Mouse (Mus musculus) 3134 (cell line): Measurements from ENCODE around the gene Zg16.
A peak's percentile ranks its signal among the peaks of the same experiment; 100 is the strongest.

Experiments
- DNase-seq: peaks from one replicate; pipeline ENCODE4 v3.0.0-alpha.2; 2011; ENCODE audit warnings: low spot score; ENCODE audit not compliant: insufficient read length; ENCODE audit errors: extremely low read depth

Zg16 gene

DNA sequence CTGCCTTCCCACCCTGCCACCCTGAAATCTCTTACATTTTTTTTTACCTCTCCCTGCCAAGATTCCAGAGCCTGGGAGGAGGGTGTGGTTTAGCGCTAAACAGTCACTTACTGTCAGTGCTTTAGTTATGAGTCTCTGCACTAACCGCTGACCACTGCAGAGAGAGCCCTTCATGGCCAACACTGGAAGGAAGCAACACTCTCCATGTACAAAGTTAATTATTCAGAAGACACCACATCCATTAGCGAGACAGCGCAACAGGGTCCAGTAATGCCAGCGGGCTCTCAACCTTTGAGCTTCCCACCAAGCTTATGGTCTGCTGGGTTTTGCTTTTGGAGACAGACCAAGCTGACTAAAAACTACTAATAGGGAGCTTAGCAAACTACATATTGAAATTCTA lies 10.9 kb downstream of the Zg16 start:
- DNase-seq: peak; percentile 49

DNA sequence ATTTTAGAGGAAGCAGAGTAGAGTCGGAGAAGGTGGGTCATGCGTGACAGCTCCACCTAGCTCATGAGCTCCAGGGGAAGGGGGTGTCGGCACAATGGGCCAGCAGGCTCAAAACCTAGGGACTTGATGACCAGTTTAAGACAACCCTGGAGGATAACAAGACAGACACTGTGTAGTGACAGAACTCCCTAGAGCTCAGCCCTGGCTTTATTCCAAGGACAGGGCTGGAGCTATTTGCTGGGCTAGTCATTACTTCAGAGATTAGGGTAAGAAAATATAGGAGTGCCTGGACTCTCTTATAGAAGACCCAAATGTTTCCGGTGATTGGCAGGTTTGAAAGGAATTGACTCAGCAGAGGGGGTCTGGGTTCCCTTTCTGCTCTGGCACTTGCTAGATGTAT lies 13.9 kb downstream of the Zg16 start:
- DNase-seq: no peak

DNA sequence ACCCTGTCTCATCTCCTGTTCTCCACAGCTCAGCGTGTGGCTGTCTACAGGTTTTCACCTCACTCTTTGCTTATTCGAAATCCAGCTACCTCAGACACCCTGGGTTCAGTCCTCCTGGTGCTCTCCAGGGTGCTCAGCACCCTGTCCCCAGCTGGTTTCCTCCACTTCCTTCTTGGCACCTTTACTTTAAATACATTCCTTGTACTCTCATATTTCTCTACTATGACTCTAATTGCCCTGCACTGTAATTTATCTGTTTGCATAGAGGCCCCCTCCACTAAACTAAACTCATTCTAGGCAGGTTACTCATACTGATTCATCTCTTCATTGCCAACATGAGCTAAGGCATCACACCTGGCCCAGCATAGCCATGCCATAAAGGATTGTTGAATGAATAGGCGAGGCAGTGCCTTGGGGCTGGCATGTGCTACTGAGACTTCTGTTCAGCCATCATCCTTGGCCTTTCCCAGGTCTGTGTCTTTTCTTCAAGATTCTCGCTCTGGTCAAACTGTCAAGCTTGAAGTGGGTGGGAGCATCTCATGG lies 16.2 kb downstream of the Zg16 start:
- no peak for DNase-seq

DNA sequence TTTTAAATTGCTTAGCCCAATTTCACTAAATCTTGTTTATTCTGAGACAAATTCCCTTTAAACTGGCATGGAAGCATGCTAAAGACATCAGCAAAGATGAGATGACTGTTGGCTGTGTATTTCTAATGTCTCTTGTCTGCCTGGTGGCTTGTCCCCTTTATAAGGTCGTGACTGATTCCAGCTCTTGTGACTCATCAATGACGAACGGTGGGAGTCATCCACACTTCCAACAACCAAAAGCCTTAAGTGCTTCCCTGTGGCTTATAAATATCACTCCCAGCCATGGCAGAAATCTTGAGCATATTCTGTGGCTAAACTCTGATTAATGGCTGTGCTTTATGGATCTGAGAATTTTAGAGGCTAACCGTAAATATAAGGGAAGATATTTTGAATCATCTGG lies 20.8 kb downstream of the Zg16 start:
- DNase-seq: peak; percentile 34

DNA sequence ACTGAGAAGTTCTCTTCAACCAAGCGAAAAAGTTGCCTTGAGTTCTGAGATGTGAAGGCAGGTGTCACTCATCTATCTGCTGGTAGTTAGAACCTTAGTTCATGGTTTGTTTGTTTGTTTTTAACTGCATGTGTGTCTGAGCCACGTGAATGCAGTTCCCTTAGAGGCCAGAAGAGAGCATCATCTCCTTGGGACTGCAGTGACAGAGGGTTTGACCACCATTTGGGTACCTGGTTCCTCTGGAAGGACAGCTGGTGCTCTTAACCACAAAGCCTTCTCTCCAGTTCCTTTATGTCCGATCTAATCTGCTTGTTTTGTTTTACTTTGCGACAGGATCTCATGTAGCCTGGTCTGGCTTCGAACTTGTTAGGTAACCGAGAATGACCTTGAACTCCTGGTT lies 21.6 kb downstream of the Zg16 start:
- no peak for DNase-seq

DNA sequence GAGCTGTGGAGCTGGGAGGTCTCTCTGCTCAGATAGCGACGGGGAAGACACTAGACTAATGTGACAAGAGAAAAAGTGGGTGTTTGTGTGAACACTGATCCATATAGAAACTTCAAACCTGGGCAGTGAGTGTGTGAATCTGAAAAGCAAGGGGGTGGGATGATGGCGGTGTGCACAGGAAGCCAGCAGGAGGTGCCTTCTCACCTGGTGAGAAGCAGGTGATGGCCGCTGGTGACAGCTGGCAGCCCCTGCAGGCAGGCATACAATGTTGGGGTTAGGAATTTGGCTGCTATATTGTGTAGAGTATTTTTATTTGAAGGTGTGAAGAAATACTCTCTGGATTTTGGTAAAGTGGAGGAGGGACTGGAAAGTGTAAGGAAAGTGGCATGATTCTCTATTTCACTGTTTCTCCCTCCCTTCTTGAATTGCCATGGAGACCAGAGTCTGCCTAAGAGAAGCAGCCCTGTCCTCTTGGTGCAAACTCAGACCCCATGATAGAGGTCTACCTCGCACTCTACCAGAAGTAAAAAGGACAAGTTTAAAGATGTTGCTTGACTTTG lies 32.0 kb downstream of the Zg16 start:
- DNase-seq: no peak

DNA sequence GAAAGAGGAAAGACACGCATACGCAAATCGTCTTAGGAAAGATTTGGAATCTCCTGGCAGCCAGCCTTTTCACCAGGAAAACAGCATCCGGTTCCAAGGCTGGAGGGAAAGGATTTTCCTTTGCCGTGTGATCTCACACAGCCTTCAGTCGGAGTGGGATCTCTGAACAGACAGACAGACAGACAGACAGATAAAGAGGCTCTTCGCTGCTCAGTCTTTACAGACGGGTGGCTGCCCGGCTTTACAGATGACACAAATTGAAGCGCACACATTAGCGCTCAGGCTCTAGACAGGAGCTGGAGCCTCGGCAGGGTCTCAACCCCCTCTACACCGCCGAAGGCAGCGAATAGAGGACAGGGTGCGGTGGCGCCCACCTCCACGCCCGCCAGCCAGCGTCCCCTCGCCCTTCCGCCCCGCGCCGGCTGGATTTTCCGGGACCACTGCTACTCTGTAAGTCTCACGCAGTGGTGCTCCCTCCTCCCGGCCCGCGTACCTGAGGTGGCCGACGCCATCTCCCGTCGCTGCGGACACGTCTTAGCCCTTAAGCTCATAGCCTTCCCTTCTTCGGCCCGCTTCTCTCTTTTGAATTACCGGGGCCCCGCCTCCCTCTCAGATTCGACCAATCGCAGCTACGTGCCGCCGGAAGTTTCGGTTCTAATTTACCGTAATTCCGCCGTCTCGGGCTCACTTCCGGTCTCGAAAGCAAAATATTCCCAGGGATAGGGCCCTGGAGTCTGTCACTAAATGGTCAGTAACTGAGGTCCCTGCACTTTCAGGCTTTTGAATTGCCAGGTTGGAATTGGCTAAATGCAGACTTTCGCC lies 45.1 kb downstream of the Zg16 start, which contains the start of gene Kif22:
TSS of gene Kif22 (minus strand) at position 621 of the 822 bp plus-strand sequence.
- peak; percentile 79 for DNase-seq

DNA sequence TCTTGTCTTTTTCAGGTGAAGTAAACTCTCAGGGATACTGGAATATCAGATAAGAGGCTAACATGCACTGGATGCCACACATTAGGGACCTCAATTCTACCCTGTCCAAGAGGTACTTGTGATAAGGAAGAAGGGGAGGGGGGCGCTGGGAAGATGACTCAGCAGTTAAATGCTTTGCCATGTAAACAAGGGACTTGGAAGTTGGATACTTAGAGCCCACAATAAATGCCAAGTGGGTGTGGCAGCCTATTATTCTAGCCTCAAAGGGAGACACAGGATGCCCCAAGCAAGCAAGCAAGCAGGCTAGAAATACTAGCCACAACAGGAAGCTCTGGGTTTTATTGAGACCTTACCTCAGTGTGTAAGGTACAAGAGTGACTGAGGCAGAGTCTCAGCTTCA lies 55.9 kb downstream of the Zg16 start:
- DNase-seq: no peak

DNA sequence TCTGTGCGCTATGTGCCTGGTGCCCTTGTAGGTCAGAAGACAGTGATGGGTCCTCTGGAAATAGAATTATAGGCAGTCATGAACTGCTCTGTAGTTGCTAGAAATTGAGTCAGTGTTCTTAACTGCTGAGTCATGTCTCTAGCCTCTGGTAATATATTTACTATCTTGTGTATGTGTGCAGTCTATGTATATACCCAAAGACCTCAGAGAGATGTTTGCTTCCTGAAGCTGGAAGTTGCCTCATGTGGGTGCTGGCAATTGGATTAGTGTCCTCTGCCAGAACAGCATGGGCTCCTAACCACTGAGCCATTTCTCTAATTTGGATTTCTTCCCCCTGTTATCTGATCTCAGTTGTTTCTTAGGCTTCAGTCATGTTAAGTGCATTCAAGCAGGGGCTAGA lies 57.0 kb downstream of the Zg16 start:
- DNase-seq: no peak

DNA sequence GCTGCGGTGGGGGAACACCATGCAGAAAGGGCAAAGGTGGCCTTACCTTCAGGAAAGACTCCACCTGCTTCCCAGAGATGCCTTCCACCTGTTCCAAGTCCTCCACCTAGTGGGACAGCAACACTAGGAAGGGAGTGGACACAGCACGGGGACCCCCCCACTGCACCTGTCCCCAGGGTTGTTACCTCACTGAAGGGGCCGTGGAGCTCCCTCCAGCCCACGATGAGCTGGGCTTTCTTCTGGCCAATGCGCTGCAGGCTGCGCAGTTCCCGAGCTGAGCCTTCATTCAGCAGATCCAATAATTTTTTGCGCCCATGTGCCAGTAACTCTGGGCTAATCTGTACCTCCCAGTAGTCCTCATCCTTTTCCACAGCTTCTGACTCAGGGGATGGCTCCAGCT lies 59.2 kb downstream of the Zg16 start:
- DNase-seq: no peak

DNA sequence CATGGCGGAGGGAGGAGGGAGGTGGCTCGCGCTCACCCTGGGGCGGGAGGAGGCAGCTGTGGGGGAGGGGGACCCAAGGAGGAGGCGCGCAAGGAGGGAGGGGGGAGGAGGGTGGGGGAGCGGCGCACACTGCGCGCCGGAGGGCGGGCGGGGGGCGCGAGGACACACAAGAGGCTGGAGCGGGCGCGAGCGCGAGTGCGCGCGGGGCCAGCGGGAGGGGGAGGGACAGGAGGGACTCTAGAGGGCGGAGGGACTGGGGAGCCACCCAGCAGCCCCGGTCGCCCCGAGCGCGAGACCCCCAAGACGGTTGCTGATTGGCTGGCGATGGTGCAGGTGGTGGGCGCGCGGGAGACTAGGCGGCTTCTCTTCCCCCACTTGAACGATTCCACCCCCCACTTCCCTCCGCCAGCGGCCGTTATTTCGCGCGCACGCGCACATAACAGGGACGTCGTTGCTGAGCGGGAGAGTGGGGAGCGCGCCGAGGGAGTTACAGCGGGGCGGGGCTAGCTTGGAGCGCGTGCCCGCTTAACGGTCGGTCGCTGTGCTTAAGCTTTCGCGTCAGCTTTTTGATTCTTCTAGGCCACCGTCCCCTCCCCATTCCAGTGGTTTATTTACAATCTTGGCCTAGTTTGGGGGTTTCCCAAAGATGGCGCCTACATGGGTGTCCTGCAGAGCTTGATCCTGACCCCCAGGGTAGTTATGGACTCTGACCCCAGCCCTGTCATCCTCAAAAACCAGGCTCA lies 60.0 kb downstream of the Zg16 start, which contains the start of gene Maz:
TSS of gene Maz (minus strand) at position 54 of the 743 bp plus-strand sequence.
- DNase-seq: peak; percentile 99

DNA sequence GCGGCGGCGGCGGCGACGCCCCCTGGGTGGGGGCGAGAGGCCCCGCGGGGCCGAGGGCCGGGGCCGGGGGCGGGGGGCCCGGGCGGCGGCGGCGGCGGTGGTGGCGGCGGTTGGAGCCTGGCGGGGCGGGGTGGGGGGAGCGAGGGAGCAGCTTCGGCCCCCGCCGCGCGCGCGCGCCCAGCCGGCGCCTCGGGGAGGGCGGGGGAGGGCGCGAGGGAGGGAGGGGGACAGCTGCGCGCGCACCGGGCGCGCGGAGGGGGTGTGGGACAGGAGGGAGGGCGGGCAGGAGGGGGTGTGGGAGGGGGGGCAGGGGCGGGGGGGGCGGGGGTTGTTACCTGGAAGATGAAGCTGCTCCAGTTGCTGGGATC lies 60.5 kb downstream of the Zg16 start:
- DNase-seq: no peak

DNA sequence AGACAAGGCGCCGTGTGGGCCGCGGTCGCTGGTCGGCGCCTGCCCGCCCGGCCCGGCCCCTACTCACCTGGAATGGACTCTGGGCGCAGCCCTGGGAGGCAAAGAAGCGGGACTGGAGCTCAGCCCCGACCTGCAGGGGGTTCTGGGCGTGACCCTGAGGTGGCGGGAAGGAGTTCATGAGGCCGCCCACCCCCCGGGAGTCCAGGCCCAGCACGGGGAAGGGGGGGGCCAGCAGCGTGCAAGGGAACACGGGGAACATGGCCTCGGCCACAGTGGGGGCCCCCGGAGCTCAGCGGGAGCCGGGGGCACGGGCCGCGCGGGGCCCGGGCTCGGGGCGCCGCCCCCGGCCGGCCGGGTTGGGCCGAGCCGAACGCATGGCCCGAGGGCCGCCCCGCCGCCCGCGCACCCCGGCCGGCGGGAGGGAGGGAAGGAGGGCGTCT lies 60.9 kb downstream of the Zg16 start:
- DNase-seq: peak; percentile 65

DNA sequence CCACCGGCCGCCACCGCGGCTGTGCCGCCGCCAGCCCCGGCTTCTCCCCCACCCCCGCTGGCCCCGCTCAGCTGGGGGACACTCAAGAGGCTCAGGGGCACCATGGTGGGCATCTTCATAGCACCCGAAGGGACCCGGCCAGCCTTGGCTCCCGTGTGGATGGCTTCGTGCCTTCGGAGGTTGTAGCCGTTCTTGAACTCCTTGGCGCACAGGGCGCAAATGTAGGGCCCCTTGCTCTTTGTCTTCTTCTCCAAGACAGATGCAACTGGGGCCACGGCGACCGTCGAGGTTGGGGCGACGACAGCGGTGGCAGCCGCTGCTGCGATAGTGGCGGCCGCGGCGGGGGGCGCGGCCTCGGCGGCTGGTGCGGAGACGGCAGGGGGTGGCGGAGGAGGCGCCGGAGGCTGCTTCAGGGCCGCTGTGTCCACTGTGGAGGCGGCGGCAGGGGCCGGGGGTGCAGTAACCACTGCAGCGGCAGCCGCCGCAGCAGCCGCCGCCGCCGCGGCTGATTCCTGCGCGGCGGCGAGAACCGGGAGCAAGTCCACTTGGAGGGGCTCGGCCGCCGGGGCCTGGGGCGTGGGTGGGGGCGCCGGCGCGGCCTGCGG lies 61.5 kb downstream of the Zg16 start:
- no peak for DNase-seq

DNA sequence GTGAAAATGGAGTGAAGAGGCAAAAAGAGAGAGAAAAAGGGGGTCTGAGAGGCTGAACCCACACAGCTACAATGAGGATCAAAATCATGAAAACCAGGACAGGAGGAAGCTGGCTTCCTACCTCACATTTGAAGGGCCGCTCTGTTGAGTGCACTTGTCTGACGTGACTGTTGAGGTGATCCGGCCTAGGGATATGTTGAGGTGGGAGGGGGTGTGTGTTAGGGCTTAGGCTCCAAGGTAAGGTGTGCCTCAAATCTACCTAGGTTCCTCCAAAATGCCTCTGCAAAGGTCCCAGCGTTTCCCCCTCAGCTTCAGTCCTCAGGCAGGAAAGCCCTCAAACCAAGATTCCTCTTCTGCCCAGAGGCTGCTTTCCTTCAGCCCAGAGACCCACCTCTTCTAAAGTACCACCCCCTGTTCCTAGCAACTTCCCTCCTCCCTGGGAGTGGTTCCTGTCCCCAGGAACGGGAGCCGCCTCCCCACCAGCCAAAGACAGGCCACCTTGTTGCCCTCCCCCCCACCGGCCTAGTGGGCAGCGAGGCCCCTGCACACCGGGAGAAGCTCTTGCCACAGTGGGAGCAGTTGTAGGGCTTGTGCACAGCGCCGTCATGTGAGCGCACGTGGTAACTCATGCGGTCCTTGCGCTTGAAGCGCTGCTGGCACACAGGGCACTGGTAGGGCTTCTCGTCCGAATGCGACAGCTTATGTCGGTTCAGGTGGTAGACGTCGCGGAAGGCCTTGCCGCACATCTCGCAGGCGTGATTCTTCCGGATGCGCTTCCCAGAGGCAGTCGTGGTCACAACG lies 62.2 kb downstream of the Zg16 start:
- DNase-seq: peak; percentile 81

DNA sequence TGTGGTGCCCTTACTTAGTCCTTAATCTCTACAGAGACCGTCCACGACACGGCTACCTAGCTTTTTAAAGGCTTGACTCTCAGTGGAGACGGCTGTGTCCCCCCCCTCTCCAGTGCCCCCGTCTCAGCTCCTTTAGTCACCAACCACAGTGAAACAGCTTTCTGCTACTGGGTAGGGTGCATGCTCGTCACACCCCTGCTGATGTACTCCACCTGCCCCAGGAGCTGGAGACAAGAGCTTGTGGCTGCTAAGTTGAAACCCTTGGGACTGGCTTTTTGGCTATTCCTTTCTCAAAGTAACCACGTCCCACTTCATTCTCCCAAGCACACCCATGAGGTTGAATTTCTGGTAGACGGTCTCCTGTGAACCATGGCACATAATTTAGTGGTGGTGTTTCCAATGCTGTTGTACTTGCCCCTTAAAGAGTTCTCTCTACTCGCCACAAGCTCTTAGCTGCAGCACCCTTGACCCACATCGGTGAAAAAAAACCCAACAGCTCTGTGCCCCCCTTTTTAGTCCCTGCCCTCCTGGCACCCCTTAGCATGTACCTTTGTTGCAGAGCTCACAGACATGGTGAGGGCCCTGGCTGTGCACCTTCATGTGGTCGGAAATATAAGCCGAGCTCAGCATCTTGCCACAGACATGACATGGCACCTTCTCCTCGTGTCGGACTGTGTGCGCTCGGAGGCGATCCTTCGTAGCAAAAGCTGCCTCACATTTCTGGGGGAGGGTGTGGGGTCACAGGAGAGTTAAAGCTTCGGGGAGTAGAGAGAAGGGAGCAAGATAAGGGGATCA lies 63.0 kb downstream of the Zg16 start:
- no peak for DNase-seq

DNA sequence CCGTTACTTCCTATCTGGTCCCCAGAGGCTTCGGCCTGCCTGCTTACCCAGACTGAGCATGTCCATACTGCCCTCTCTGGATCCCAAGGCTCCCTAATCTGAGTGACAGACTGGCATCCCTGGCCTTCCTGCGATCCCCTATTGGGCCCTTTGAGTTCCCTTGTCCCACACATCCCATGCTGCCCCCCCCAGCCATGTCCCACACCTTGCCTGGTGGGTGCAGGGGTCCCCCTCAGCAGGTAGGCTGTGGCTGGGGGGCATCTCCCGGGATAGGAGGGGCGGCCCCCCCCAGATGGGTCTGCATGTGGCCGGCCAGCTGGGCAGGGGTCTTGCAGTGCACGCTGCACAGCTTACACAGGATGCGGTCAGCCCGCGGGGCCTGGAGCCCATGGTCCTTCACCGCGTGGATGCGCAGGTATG lies 63.8 kb downstream of the Zg16 start:
- no peak for DNase-seq

DNA sequence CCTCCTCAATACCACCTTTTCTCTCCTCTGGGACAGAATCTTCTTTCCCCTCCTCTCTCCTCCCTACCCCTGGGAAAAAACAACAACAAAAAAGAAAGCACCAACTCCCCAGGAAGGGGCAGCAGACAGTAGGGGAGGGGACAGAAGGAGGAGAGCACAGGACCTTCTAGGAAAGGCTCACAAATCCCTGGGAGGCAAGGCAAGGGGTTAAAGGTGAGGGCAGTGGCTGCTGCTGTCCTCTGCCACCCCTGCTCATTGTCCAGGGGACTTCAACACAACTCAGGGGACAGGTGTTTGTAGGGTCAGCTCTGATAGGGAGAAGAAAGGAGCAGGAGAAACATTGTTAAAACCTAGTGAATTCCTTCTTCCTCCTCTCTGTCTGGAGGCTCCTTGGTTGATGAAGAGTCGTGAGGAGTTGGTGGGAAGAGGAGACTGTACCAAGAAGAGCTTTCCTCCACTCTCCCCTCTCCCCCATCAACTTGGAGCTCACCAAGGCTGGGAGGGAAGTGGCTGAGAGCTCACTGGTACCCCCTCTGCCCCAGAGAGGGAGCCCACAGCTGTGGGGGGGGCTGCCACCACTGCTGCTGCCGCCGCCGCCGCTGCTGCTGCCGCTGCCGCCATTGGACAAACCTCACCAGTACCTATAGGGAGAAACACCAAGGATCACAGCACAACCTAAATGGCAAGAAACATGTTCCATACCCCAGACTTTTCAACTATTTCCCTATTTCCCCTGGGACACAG lies 64.4 kb downstream of the Zg16 start:
- no peak for DNase-seq
